Mouse (Mus musculus) embryonic stem cell, embryonic (primary cell): ENCODE results near the gene Erp27.

ENCODE experiments used
- CTCF ChIA-PET, 4 experiments: fragments of 300-600 bp in 2 of 4; fragments of 350-600 bp in 2 of 4; sonication (Branson Sonifier 250); formaldehyde crosslinking; loops; one replicate each; lab custom pipeline; 2022; ENCODE audit warnings: inconsistent platforms in 2 of 4; lab: Charles Lee
- POLR2A ChIA-PET, 4 experiments: fragments of 300-600 bp in 2 of 4; fragments of 350-600 bp in 2 of 4; sonication (Branson Sonifier 250); formaldehyde crosslinking; loops; one replicate each; lab custom pipeline; 2022; ENCODE audit warnings: antibody characterized with exemption in 4 of 4, inconsistent platforms in 1 of 4; lab: Charles Lee

Gene Erp27

DNA sequence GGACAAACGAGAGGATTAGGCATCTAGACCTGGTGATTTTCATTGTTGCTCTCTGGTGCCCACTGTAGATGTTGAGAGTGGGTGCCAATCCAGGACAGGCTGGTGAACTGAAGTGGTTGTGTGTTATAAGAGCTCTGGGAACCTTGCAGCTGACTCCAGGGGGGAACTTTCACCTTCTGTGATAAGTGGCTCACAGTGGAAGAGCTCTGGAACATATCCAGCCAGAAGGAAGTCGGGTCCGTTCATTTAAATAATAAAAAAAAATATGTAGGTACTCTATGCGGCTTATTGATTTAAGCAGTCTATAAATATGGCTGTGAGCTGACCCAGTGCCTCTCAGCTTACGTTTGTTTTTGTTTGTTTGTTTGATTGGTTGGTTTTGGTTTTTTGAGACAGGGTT, at the start of gene Erp27:
Gene Erp27, minus strand, starts transcription at position 101 of the 400 bp plus-strand sequence.
- ChIA-PET CTCF (no interaction called here), POLR2A (interaction anchor here in 1 of 4 experiments (1.1 to 2.3 kb wide), 2 partner anchors 8 to 44 kb away, joined by 4 to 6 read pairs; no protein-coding TSS in a partner anchor)

DNA sequence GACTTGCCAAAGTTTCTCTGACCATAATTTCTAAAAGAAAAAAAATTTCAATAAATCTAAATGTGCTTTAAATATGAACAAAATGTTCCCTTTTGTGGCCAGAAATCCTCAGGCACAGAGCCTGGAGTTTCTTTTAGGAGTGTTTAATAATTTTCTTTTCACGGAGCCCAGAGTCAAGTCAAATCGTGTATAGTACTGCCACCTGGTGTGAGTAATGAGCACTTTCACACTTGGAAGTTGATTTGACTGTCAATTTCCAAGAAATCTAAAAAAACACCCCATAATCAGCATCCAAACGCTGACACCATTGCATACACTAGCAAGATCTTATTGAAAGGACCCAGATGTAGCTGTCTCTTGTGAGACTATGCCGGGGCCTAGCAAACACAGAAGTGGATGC, 46.9 kb upstream of the Erp27 start:
- POLR2A ChIA-PET, result interaction anchor here in 3 of 4 experiments (0.9 to 2.6 kb wide), 5 partner anchors 141 to 176 kb away, joined by 3 to 14 read pairs (median 3); partner anchors contain the start of genes Hist4h4 (in 2 of the 3), Wbp11 (in 2 of the 3) and BC049715 (in 1 of the 3)
- CTCF ChIA-PET, result interaction anchor here (0.7 to 3.4 kb wide), 5 partner anchors 107 to 117 kb away, joined by 3 to 15 read pairs (median 4); partner anchors contain the start of gene Art4 (in 1 of the 4)

DNA sequence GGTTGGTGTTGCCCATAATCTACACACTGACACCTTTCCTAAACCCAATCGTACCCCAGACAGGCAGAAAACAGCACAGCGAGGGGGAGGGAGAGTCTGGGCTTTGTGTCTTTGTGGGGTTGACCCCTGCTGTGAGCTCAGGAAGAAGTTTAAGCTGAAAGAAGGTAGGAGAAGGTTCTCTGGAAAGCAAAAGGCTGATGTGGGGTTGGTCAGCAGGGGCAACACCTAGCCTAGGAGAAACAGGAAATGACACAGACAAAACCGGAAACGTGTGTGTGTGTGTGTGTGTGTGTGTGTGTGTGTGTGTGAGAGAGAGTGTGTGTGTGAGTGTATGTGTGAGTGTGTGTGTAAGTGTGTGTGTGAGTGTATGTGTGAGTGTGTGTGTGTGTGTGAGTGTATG, 45.5 kb upstream of the Erp27 start:
- POLR2A ChIA-PET, result interaction anchor here in 3 of 4 experiments (0.7 to 2.6 kb wide), 6 partner anchors 26 to 838 kb away, joined by 3 to 14 read pairs (median 6); partner anchors contain the start of genes Hist4h4 (in 2 of the 3), H2afj (in 1 of the 3) and Wbp11 (in 1 of the 3)
- CTCF ChIA-PET, result interaction anchor here (0.6 to 3.4 kb wide), 10 partner anchors 13 to 321 kb away, joined by 3 to 15 read pairs (median 4); no protein-coding TSS in a partner anchor

DNA sequence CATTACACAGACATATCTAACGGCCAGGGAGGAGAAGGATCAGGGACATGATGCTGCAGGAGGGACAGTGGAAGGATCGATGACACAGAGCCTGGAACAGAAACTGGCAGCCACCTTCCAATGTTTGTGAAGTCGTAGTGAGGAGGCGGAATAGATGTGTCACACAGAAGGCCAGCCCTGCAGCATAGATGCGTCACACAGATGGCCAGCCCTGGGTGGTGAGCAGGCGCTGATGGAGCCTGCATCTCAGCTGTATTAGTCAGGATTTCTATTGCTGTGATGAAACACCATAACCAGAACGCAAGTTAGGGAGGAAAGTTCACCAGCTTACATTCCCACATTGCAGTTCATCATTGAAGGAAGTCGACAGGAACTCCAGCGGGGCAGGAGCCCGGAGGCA, 43.9 kb upstream of the Erp27 start:
- POLR2A ChIA-PET, result interaction anchor here in 3 of 4 experiments (0.7 to 1.9 kb wide), 11 partner anchors 14 to 179 kb away, joined by 3 to 8 read pairs (median 4); partner anchors contain the start of genes Hist4h4 (in 2 of the 3), Erp27 (in 1 of the 3) and H2afj (in 1 of the 3)
- CTCF ChIA-PET, result interaction anchor here (0.6 to 3.4 kb wide), 7 partner anchors 14 to 199 kb away, joined by 4 to 15 read pairs (median 7); no protein-coding TSS in a partner anchor

DNA sequence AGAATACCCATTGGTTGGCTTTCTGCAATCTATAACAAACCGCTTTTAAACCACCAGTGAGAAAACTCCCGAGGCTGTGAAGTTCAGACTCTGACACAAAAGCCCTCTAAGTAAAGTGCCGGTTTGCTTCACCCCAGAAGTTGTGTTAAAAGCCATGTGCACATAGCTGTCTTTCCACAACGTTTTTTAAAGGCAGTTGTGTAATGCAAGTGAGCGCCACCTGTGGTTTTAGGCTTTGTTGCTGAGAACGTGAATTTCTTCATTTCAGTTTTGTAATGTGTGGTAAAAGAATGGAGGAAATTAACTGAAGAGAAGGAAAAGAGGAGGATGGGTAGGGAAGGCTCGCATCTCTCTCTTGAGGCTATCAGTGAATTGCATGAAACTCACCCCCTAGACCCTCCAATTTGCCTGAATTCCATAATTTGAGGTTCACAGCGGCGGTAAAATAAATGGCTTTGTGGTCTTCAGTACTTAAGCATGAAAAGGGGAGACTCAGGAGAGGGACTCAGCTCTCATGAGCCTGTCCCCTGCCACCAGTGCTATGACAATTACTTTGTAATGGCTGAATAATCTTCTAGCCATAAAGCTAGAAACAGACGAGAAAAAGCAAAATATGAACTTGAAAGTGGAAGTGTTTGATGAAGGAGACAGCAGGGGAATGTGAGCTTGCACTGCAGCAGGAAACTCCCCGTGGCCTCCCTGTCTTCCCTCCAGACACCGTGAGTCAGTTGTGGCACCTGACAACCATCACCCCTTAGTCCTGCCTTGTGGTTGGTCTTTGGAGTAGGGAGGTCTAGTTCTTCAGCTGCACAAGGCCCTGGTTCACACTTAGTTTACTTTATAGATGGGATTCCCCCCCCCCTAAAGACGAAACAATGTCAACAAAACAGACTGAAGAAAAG, 42.9 kb upstream of the Erp27 start:
- POLR2A ChIA-PET, result interaction anchor here in 3 of 4 experiments (0.9 to 1.9 kb wide), 5 partner anchors 43 to 161 kb away, joined by 3 to 6 read pairs (median 4); partner anchors contain the start of genes Erp27 (in 1 of the 3), Hist4h4 (in 1 of the 3) and Wbp11 (in 1 of the 3)
- CTCF ChIA-PET, result interaction anchor here in 2 of 4 experiments (0.9 to 2.0 kb wide), 3 partner anchors 15 to 117 kb away, joined by 4 to 7 read pairs (median 5); no protein-coding TSS in a partner anchor

DNA sequence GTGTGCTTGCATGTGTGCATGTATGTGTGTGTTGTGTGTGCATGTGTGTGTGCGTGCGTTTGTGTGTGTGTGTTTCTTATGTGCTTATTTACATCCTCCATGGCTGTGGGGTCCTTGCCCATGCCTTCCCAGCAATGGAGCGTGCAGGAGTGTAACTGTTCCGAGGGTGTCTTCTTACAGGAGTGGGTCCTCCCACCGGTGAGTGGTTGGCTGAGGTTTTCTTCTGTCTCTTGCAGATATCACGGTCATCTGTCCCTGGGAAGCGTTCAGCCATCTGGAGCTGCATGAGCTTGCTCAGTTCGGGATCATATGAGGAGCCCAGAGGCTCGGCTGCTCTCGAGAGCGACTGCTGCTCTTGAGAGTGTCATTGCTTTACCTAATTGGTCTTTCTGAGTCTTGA, 41.0 kb upstream of the Erp27 start:
- ChIA-PET POLR2A (interaction anchor here in 3 of 4 experiments (0.6 to 1.0 kb wide), 3 partner anchors 22 to 159 kb away, joined by 3 to 4 read pairs (median 3); no protein-coding TSS in a partner anchor), CTCF (interaction anchor here in 1 of 4 experiments (1.0 kb wide), 1 partner anchor 17 kb away, joined by 3 read pairs; no protein-coding TSS in a partner anchor)

DNA sequence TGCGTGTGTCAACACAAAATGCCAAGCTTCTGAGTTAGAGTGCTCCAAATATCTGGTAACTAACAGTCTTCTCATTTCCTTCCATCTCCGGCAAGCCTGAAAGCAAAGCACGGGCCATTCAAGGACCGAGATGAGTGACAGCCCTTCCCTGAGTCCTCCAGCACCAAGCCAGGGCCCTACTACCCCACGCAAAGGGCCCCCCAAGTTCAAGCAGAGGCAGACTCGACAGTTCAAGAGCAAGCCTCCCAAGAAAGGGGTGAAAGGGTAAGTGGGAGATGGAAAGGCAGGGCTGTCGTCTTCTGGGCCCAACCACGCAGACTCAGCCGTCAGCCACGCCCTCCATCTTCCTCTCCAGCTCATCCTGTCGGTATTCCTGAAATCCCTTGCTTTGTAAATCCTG, 37.2 kb upstream of the Erp27 start:
- ChIA-PET POLR2A (interaction anchor here in 2 of 4 experiments (1.2 to 2.7 kb wide), 3 partner anchors 52 to 156 kb away, joined by 3 to 6 read pairs (median 5); partner anchors contain the start of gene Hist4h4 (in 1 of the 2)), CTCF (no interaction called here)

DNA sequence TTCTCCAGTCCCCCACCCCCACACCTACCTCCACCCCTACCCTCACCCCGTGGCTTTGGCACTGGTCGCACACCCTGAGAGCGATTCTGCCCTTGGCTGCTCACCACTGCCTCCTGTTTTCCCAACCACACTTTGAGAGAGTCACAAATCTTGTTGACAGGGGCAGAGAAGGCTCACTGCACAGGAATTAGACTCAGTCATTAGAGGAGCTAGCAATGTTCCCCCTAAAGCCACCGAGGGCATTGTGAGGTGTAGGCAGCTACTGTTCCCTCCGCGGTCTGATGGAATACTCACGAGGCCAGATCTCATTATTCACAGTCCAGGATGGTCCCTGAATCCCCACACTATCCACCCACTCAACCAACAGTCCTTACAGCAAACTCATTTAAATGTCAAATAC, 35.1 kb upstream of the Erp27 start:
- POLR2A ChIA-PET, result interaction anchor here in 2 of 4 experiments (0.9 to 2.7 kb wide), 4 partner anchors 100 to 154 kb away, joined by 3 to 6 read pairs (median 4); partner anchors contain the start of gene Hist4h4 (in 1 of the 2)
- CTCF ChIA-PET, result interaction anchor here in 1 of 4 experiments (0.6 kb wide), 1 partner anchor 22 kb away, joined by 4 read pairs; no protein-coding TSS in a partner anchor

DNA sequence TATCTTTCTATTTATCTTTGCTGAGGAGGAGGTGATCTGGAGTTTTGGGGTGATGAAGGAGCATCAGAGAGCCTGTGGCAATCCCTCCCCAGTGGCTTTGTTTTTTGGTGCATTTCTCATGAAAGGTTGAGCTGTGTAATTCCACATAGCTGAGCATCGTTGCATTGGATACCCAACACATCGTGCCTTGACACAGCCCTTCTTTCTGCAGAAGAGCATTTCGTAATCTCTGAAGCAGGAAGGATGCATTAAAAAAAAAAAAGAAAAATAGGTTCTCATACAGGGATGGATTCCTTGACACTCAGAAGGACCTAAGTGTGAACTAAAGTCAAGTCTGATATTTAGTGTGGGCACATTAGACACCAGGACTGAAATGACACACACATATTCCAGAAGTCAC, 33.3 kb upstream of the Erp27 start:
- CTCF ChIA-PET, result no interaction called here

DNA sequence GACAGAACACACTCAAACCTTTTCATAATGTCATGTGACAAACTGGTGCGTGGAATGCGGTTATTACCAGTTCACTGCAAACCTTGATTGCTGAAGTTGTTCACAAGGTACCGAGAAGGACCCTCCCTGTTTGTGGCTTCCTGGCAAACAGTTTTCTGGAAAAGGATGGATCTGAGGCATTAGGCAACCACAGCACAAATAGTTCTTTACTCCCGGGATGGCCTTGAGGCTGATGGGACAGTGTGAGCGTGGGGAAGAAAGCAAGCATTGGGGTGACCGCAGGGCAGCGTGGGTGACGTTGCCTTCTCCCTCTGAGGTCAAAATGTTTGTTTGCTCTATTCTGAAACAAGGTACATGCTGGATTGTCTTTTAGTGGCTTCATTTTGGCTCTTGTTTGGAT, 32.7 kb upstream of the Erp27 start:
- ChIA-PET CTCF (no interaction called here), POLR2A (no interaction called here)

More for the DNA sequence above, 33.3 kb upstream of the Erp27 start:
- POLR2A ChIA-PET, result interaction anchor here in 1 of 4 experiments (0.7 kb wide), 1 partner anchor 309 kb away, joined by 3 read pairs; no protein-coding TSS in a partner anchor

DNA sequence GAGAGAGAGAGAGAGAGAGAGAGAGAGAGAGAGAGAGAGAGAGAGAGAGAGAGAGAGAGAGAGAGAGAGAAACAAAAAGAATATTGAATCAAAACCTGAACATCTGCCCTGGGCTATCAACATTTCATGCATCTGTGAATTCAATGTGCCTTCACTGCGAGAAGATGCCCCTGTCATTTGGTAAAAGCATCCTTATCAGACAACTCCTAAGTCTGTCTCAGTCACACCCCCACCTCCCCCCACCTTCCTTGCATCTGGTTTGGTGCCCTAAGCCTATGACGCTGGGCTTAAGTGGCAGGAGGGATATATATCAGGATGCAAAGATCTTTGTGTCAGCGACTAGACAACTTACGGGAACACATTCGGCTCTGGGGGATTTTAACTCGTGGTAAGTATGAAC, 32.2 kb upstream of the Erp27 start:
- POLR2A ChIA-PET, result interaction anchor here in 1 of 4 experiments (0.7 kb wide), 1 partner anchor 298 kb away, joined by 5 read pairs; no protein-coding TSS in a partner anchor

DNA sequence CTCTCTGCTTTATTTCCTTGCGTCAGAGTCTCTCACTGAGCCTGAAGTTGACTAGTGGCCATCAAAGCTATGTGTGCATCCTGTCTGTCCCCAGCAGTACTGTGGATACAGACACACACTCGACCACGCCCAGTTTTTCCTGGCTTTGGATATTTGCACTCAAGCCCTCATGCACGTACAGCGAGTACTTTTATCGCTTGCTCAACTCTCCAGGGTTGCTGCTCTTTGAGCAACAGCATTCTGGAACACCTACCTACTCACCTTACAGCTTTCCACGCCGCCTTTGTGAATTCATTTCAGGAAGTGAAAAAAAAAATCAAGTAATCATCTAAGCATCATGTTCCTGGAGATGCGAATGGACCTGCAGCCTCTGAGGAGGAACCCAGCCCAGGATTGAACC, 30.9 kb upstream of the Erp27 start:
- CTCF ChIA-PET, result interaction anchor here in 2 of 4 experiments (0.6 to 0.8 kb wide), 2 partner anchors 11 to 28 kb away, joined by 3 read pairs; no protein-coding TSS in a partner anchor
- POLR2A ChIA-PET, result interaction anchor here in 1 of 4 experiments (1.0 to 1.2 kb wide), 2 partner anchors 22 to 149 kb away, joined by 3 read pairs; no protein-coding TSS in a partner anchor

More for the DNA sequence above, 32.2 kb upstream of the Erp27 start:
- CTCF ChIA-PET, result no interaction called here

DNA sequence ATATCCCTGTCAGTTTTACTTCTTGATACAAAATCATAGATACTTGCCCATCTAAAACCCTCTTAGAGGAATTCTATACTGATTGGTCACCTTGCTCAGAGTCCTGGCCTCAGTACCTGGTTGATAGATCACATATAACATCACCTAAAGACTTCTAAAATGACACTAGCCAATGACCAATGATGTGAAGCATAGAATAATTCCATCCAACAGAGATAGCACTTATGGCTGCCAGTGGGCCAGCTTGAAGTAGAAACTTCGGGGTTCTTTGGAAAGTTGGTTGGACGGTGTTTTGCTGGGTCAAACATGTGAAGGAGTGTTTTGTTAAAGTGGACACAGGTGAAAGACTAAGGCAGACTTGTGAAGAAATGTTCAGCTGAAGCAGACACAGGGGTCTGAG, 28.2 kb upstream of the Erp27 start:
- ChIA-PET CTCF (no interaction called here), POLR2A (interaction anchor here in 1 of 4 experiments (1.2 kb wide), 1 partner anchor 16 kb away, joined by 4 read pairs; no protein-coding TSS in a partner anchor)

DNA sequence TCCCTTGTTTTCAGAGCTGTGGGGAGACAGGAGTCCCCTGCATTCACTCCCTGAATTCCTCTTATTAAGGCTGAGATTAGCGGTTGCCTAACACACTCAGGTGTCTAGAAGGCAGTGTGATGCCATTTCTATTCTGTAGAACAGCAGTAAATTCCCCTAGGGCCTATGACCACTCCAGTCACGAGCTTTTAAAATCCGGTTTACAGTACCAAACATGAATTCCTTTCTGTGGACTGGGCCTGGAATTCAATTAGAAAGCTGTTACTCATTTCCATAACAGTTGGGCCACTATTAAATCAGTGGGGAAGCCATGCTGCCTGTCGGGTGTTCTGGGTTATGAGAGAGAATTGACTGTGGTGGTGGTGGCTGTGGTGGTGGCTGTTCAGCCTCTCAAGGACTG, 25.7 kb upstream of the Erp27 start:
- POLR2A ChIA-PET, result interaction anchor here in 2 of 4 experiments (0.6 to 1.3 kb wide), 2 partner anchors 143 to 144 kb away, joined by 3 to 4 read pairs; partner anchors contain the start of gene Hist4h4 (in 2 of the 2)

DNA sequence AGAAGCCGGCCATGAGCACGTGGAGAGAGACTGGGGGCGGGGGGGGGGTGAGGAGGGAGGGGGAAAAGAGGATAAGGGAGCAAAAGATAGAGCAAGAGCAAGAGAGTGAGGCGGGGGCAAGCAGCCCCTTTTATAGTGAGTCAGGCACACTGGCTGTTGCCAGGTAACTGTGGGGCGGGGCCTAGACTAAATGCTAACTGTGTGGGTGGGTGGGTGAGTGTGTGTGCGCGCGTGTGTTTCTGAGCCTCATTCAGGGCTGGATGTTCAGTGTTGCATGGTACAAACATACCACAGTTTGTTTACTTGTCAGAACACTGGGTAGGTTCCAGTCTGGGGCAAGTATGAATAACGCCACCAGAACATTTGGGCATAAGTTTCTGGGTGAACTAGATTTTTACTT, 25.0 kb upstream of the Erp27 start:
- ChIA-PET CTCF (no interaction called here), POLR2A (no interaction called here)

More for the DNA sequence above, 25.7 kb upstream of the Erp27 start:
- CTCF ChIA-PET, result interaction anchor here in 1 of 4 experiments (1.0 to 1.1 kb wide), 2 partner anchors 20 to 100 kb away, joined by 3 to 4 read pairs; no protein-coding TSS in a partner anchor

DNA sequence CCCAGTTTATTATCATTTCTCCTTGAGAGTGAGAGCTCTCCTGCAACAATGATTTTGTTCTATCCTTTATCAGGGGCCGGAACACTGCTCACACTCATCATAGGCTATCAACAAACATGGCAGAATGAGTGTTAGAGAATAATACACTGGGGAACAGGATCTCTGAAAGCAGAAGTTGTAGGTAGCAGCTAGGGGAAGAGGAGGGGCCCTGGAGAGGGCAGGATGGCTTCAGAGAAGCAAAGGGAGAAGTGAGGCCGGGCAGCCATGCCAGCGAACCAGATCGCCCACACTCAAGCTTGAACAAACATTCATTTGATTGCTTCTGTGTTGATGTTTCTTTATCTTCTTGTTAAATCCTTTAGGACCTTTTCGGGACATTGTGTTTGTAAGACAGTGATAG, 24.3 kb upstream of the Erp27 start:
- CTCF ChIA-PET, result no interaction called here
- POLR2A ChIA-PET, result no interaction called here

DNA sequence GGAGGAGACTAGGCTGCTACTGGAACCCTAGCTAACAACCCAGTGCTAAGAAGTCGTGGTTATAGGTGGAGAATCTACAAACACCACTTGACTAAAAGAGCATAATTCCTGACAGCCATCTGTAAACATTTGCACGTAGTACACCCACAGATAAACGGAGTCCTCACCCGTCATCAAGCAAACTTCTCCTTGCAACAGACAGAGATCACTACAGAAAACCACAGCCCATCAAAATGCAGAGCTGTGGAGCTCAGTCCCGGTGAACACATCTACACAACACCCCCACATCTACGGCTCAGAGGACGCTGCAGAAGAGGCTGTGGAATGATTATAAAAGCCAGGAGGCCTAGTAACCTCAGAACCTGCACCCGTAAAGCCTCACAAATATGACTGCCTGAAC, 22.5 kb upstream of the Erp27 start:
- ChIA-PET POLR2A (interaction anchor here in 2 of 4 experiments (0.8 to 1.6 kb wide), 3 partner anchors 140 to 141 kb away, joined by 3 to 5 read pairs (median 3); partner anchors contain the start of gene Hist4h4 (in 2 of the 2)), CTCF (no interaction called here)

DNA sequence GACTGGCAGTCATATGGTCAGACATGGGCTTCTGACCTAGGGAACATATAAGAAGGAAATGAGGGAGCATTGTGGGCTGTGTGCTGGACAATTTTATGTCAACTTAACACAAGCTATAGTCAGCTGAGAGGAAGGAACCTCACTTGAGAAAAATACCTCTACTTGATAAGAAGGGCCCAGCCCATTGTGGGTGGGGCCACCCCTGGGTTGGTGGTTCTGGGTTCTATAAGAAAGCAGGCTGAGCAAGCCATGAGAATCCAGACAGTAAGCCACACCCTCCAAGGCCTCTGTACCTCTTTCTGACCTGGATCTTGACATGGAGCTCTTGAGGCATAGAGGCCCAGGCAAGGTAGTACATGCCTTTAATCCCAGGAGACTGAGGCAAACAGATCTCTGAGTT, 21.4 kb upstream of the Erp27 start:
- ChIA-PET CTCF (no interaction called here), POLR2A (interaction anchor here in 1 of 4 experiments (1.3 kb wide), 1 partner anchor 139 kb away, joined by 3 read pairs; the partner anchor contains the start of gene Hist4h4)
